Mouse (Mus musculus) heart, embryonic 15.5 days (tissue): ENCODE data around the gene Olfr1441. TPM values are rescaled to one million over a fixed set of nuclear protein-coding genes. Genes with fewer than 3 reads are reported as not detected.
A peak's percentile ranks its signal among the peaks of the same experiment; 100 is the strongest.

Experiments used
- ATAC-seq: fragments of 200-750 bp; cut with Nextera tagmentation; replicated peaks from 2 replicates; pipeline ENCODE4 v1.8.0; 2017; ENCODE audit warnings: low read depth, moderate TSS enrichment; ENCODE audit not compliant: insufficient number of reproducible peaks, insufficient read depth, low FRiP score
- H3K27ac ChIP-seq: fragments of 300-500 bp; sonication (generic); 2 replicates; pipeline ENCODE4 v1.5.1; 2015; ENCODE audit warnings: mild to moderate bottlenecking, inconsistent platforms
- H3K27me3 ChIP-seq: fragments of 300-500 bp; sonication (generic); 2 replicates; pipeline ENCODE4 v1.6.1; 2015; ENCODE audit warnings: inconsistent platforms
- H3K36me3 ChIP-seq: fragments of 300-500 bp; sonication (generic); 2 replicates; pipeline ENCODE4 v1.6.1; 2015; ENCODE audit warnings: mild to moderate bottlenecking, inconsistent platforms
- H3K4me1 ChIP-seq: fragments of 300-500 bp; sonication (generic); replicated peaks from 2 replicates; pipeline ENCODE4 v1.6.1; 2015; ENCODE audit warnings: inconsistent platforms
- H3K4me2 ChIP-seq: fragments of 300-500 bp; sonication (generic); 2 replicates; pipeline ENCODE4 v1.6.1; 2015; ENCODE audit warnings: inconsistent platforms, mild to moderate bottlenecking, moderate library complexity
- H3K4me3 ChIP-seq: fragments of 300-500 bp; sonication (generic); 2 replicates; pipeline ENCODE4 v1.5.1; 2015; ENCODE audit warnings: mild to moderate bottlenecking, inconsistent platforms
- H3K9ac ChIP-seq: fragments of 300-500 bp; sonication (generic); 2 replicates; pipeline ENCODE4 v1.6.1; 2015; ENCODE audit warnings: mild to moderate bottlenecking, inconsistent platforms
- H3K9me3 ChIP-seq: fragments of 300-500 bp; sonication (generic); replicated peaks from 2 replicates; pipeline ENCODE4 v1.6.1; 2016; ENCODE audit warnings: inconsistent platforms
- WGBS: fragments of 180-500 bp; shearing (Covaris S2); methylation state at CpG from one replicate; pipeline ENCODE4 v1.1.7; 2015; ENCODE audit warnings: mixed read lengths; 5-methylcytosine and 5-hydroxymethylcytosine counted together
- polyA plus RNA-seq: library from polyadenylated mRNA; unstranded; fragments of >200 nt; fragmentation: Nextera tagmentation; extraction: Ambion mirVana; gene quantifications from 2 replicates; pipeline ENCODE4 v1.2.1, GENCODE M21; 2015

The Olfr1441 gene
- polyA plus RNA-seq, 1 experiment from 2014 or later: not detected

GRCm38 (mm10) chr19:12464127-12464526 is 46.9 kb downstream of the Olfr1441 start:
- Histone ChIP-seq H3K4me2 (no peak overlapping the region), H3K4me1 (peaks cover 5% of the 10 kb centered on the region; the same call in 1 of the 2 replicates), H3K9me3 (no peaks in the 10 kb centered on the region), H3K27me3 (no peaks in the 10 kb centered on the region), H3K9ac (no peak overlapping the region), H3K27ac (peak overlapping the region; percentile 1; the same call in 1 of the 2 replicates), H3K36me3 (no peaks in the 10 kb centered on the region), H3K4me3 (no peak overlapping the region)
- ATAC-seq: no peak
- WGBS: 73% methylated on average over 5 of the region's 5 CpGs

DNA sequence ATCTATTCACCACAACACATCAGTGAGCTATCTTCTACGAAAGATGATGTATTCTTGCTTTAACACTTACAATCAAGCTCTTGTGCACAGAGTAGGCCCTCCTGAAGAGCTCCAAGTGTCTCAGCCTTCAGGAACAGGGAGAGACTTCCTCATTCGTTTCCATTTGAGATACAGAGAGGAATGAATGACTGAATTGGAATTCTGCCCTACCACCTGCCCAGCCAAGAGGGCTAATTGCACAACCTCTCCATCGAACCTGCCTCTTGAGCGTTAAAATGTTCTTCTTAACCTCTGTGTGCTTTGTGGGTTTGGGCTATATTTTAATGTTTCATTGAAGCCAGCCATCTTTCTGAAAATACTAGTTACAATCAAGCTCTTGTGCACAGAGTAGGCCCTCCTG is 47.4 kb downstream of the Olfr1441 start:
- peaks cover 5% of the 10 kb centered on the region; the same call in 1 of the 2 replicates for H3K4me1 ChIP-seq
- no peak overlapping the region for H3K4me2 ChIP-seq
- H3K27ac ChIP-seq: no peak overlapping the region
- ATAC-seq: no peak
- H3K36me3 ChIP-seq: no peaks in the 10 kb centered on the region
- H3K4me3 ChIP-seq: no peak overlapping the region
- WGBS: 72% methylated on average over 4 of the region's 4 CpGs
- H3K9ac ChIP-seq: no peak overlapping the region
- H3K27me3 ChIP-seq: no peaks in the 10 kb centered on the region
- no peaks in the 10 kb centered on the region for H3K9me3 ChIP-seq

DNA sequence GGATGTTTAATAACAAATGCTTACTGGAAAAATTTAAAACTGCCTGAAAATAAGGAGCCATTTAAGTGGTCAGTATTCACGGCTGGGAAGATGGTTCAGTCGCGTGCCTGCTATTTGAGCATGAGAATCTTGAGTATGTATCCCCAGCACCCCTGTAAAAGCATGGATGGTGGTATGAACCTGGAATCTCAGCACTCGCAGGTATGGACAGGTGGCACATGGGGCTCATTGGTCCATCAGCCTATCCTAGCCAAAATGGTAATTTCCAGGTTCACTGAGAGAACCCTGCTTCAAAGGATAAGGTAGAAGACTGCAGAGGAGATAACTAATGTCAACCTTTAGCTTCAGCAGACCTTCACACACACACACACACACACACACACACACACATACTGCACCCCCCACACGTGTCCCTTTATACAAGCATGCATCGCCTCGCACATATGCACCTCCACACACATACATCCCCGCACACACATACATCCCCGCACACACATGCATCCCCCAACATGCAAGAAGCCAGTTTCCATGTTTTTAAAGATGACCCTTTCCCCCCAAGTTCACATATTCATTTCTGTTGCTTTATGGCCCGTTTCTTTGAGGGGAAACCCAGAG is 48.4 kb downstream of the Olfr1441 start:
- ATAC-seq: no peak
- Histone ChIP-seq H3K4me3 (no peak overlapping the region), H3K27ac (no peak overlapping the region), H3K9me3 (no peaks in the 10 kb centered on the region), H3K9ac (no peak overlapping the region), H3K36me3 (no peaks in the 10 kb centered on the region), H3K4me2 (no peak overlapping the region), H3K4me1 (peaks cover 5% of the 10 kb centered on the region; the same call in 1 of the 2 replicates), H3K27me3 (no peaks in the 10 kb centered on the region)
- 90% methylated on average over 10 of the region's 10 CpGs for WGBS

GRCm38 (mm10) chr19:12466204-12466603 is 49.0 kb downstream of the Olfr1441 start:
- WGBS: 20% methylated on average over 7 of the region's 7 CpGs
- H3K9ac ChIP-seq: no peak overlapping the region
- H3K4me1 ChIP-seq: peaks cover 5% of the 10 kb centered on the region; the same call in 1 of the 2 replicates
- no peak overlapping the region for H3K4me2 ChIP-seq
- H3K9me3 ChIP-seq: no peaks in the 10 kb centered on the region
- H3K4me3 ChIP-seq: no peak overlapping the region
- H3K27me3 ChIP-seq: no peaks in the 10 kb centered on the region
- ATAC-seq: peak; percentile 48; the same call in 1 of the 2 replicates
- H3K27ac ChIP-seq: no peak overlapping the region
- no peaks in the 10 kb centered on the region for H3K36me3 ChIP-seq

DNA sequence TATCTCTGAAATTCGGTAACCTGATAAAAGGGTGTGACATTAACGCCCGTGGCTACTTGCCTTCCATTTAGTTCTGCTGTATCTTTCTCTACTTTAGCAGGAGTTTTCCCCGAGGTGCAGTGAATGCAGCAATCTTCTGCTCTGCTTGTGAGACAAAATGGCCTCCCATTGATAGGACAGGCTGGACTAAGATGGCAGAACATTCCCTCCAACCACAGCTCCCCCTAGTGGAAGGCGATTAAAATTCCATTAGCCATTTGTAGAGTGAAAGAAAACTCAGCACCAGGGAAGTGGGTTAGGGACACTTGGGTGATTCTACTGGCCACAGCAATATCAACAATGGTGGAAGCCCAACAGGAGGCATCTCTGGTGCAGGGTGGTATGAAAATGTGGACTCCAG is 50.2 kb downstream of the Olfr1441 start:
- no peaks in the 10 kb centered on the region for H3K36me3 ChIP-seq
- no peaks in the 10 kb centered on the region for H3K9me3 ChIP-seq
- ATAC-seq: no peak
- H3K4me2 ChIP-seq: no peak overlapping the region
- no peak overlapping the region for H3K9ac ChIP-seq
- H3K4me3 ChIP-seq: no peak overlapping the region
- H3K27ac ChIP-seq: no peak overlapping the region
- peaks cover 11% of the 10 kb centered on the region; the same call in 1 of the 2 replicates for H3K4me1 ChIP-seq
- WGBS: 69% methylated on average over 5 of the region's 5 CpGs
- H3K27me3 ChIP-seq: no peaks in the 10 kb centered on the region

- no peak overlapping the region for H3K27ac ChIP-seq
- H3K36me3 ChIP-seq: no peaks in the 10 kb centered on the region
- H3K4me1 ChIP-seq: peaks cover 21% of the 10 kb centered on the region
- H3K9ac ChIP-seq: no peak overlapping the region
- H3K9me3 ChIP-seq: no peaks in the 10 kb centered on the region
- H3K27me3 ChIP-seq: no peaks in the 10 kb centered on the region
- no peak for ATAC-seq
- no peak overlapping the region for H3K4me2 ChIP-seq
- no peak overlapping the region for H3K4me3 ChIP-seq
- WGBS: 44% methylated on average over 3 of the region's 3 CpGs
Measured at GRCm38 (mm10) chr19:12471866-12472265, 54.6 kb downstream of the Olfr1441 start.

GRCm38 (mm10) chr19:12472381-12472976 is 55.2 kb downstream of the Olfr1441 start:
- H3K27ac ChIP-seq: no peak overlapping the region
- no peak overlapping the region for H3K9ac ChIP-seq
- no peaks in the 10 kb centered on the region for H3K27me3 ChIP-seq
- no peak overlapping the region for H3K4me2 ChIP-seq
- 72% methylated on average over 5 of the region's 5 CpGs for WGBS
- peaks cover 24% of the 10 kb centered on the region for H3K4me1 ChIP-seq
- ATAC-seq: no peak
- H3K36me3 ChIP-seq: no peaks in the 10 kb centered on the region
- no peak overlapping the region for H3K4me3 ChIP-seq
- H3K9me3 ChIP-seq: no peaks in the 10 kb centered on the region

Other genes starting within 250 kb of the Olfr1441 start
- gene Olfr1555-ps1, start 247.3 kb upstream of the Olfr1441 start, polyA plus RNA-seq: not detected in 2 replicates
- not detected in 2 replicates for gene Olfr1431, start 216.8 kb upstream of the Olfr1441 start, polyA plus RNA-seq
- not detected in 2 replicates for gene Olfr1432, start 184.8 kb upstream of the Olfr1441 start, polyA plus RNA-seq
- not detected in 2 replicates for gene Olfr262, start 175.8 kb upstream of the Olfr1441 start, polyA plus RNA-seq
- gene Olfr235, start 156.4 kb upstream of the Olfr1441 start, polyA plus RNA-seq: not detected in 2 replicates
- not detected in 2 replicates for gene Olfr1434, start 137.6 kb upstream of the Olfr1441 start, polyA plus RNA-seq
- not detected in 2 replicates for gene Olfr1436, start 118.3 kb upstream of the Olfr1441 start, polyA plus RNA-seq
- gene Olfr1437, start 92.3 kb upstream of the Olfr1441 start, polyA plus RNA-seq: not detected in 2 replicates
- gene Olfr1438-ps1, start 81.5 kb upstream of the Olfr1441 start, polyA plus RNA-seq: not detected in 2 replicates
- gene Olfr1440, start 30.2 kb upstream of the Olfr1441 start, polyA plus RNA-seq: not detected in 2 replicates
- gene Pfpl, start 10.5 kb downstream of the Olfr1441 start, polyA plus RNA-seq: not detected in 2 replicates
- gene Mpeg1, start 43.3 kb downstream of the Olfr1441 start, polyA plus RNA-seq: 0.54 and 0.72 TPM in 2 replicates
- gene Dtx4, start 84.0 kb downstream of the Olfr1441 start, polyA plus RNA-seq: 2.5 and 4.5 TPM in 2 replicates
- 16.6 and 17.3 TPM in 2 replicates for gene Fam111a, start 128.3 kb downstream of the Olfr1441 start, polyA plus RNA-seq
- 0.10 and 0.15 TPM in 2 replicates for gene Gm4952, start 182.5 kb downstream of the Olfr1441 start, polyA plus RNA-seq
- not detected in 2 replicates for gene Glyat, start 215.9 kb downstream of the Olfr1441 start, polyA plus RNA-seq